Mouse (Mus musculus) kidney, adult 2 months (tissue): ENCODE measurements around the gene Cflar. TPM values are rescaled to one million over a fixed set of nuclear protein-coding genes. Genes with fewer than 3 reads are reported as not detected.

Source experiments
- DNase-seq: peaks from one replicate; pipeline ENCODE4 v3.0.0; 2021
- H3K27ac ChIP-seq: fragments of 200-500 bp; 2 replicates; pipeline ENCODE4 v1.5.1; 2012; ENCODE audit warnings: low read depth, low read length, control low read depth, inconsistent platforms; ENCODE audit not compliant: insufficient read depth
- H3K27me3 ChIP-seq: fragments of 200-500 bp; replicated peaks from 2 replicates; pipeline ENCODE4 v1.6.1; 2012; ENCODE audit warnings: mild to moderate bottlenecking, moderate library complexity, low read length, inconsistent platforms; ENCODE audit not compliant: control insufficient read depth, insufficient read depth
- H3K36me3 ChIP-seq: fragments of 200-500 bp; 2 replicates; pipeline ENCODE4 v1.6.1; 2012; ENCODE audit warnings: mild to moderate bottlenecking, moderate library complexity, low read length, inconsistent platforms; ENCODE audit not compliant: control insufficient read depth, insufficient read depth
- H3K4me1 ChIP-seq: fragments of 200-500 bp; 2 replicates; pipeline ENCODE4 v1.6.1; 2011; ENCODE audit warnings: low read length; ENCODE audit not compliant: control insufficient read depth, insufficient read depth
- H3K4me3 ChIP-seq: fragments of 200-500 bp; 2 replicates; pipeline ENCODE4 v1.5.1; 2011; ENCODE audit warnings: mild to moderate bottlenecking, low read depth, low read length, control low read depth; ENCODE audit not compliant: insufficient read depth
- CTCF ChIP-seq: fragments of 200-500 bp; conservative IDR thresholded peaks from 2 replicates; pipeline ENCODE4 v1.5.1; 2011; ENCODE audit warnings: low read depth, mild to moderate bottlenecking, control low read depth, low read length, moderate library complexity, mixed read lengths; ENCODE audit not compliant: insufficient read depth, insufficient read length
- POLR2A ChIP-seq: fragments of 200-500 bp; IDR thresholded peaks from one replicate; pipeline ENCODE4 v1.6.1; 2011; ENCODE audit warnings: low read depth, low read length, control low read depth
- WGBS: fragments of 180-500 bp; shearing (Covaris S2); methylation state at CpG from one replicate; pipeline ENCODE4 v1.1.7; 2018; 5-methylcytosine and 5-hydroxymethylcytosine counted together
- polyA plus RNA-seq: library from polyadenylated mRNA; depleted of rRNA; stranded (reverse); fragments of >200 nt; gene quantifications from 2 replicates; pipeline ENCODE4 v1.2.3, GENCODE M21; 2012

Cflar gene
- polyA plus RNA-seq, 1 experiment, result 65.8 TPM

DNA sequence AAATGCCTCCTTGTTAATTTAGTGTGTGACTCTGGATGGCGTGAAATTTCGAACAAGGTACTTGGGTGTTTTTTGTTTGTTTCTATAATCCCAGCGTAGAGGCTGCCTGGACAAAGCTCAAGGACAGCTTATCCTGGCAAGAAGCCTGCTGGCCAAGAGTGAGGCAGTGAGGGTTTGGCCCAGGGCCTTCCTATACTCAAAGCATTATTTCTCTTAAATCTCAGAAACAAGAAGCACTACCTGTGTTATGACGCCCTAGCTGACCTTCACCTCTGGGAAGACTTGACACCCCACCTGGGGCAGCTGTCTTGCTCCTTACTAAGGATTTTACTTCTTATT is 2.6 kb downstream of the Cflar start:
- Histone ChIP-seq H3K27me3 (no peaks in the 10 kb centered on the region), H3K27ac (peak overlapping the region; percentile 100), H3K36me3 (peaks cover 15% of the 10 kb centered on the region; the same call in 1 of the 2 replicates), H3K4me3 (peak overlapping the region; percentile 94), H3K4me1 (peaks cover 18% of the 10 kb centered on the region)
- WGBS, result under 1% methylated on average over 4 of the region's 4 CpGs
- TF ChIP-seq CTCF (no peak), POLR2A (no peak)
- peak; percentile 87 for DNase-seq

DNA sequence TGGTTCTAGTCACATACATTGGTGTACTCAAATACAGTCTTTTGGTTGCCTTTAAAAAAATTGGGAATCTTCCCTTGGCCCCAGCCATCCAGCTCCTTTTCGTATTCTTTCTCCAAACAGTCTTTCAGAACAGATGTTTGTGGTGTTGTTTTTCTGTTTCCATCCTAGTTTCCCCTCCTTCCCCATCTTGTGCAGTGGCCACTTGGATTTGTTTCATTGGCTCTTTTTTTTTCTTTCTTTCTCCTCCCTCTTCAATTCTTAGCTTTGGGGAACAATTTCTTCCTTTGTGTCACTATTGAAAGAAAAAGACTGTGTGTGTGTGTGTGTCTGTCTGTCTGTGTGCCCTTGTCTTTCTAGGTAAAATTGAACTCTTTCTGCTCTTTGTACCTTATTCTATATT is 3.1 kb downstream of the Cflar start:
- H3K27ac ChIP-seq, result peak overlapping the region; percentile 100
- TF ChIP-seq POLR2A, result no peak
- no peak for TF ChIP-seq CTCF
- H3K36me3 ChIP-seq, result peaks cover 15% of the 10 kb centered on the region; the same call in 1 of the 2 replicates
- H3K4me1 ChIP-seq, result peaks cover 18% of the 10 kb centered on the region
- no peak for DNase-seq
- peak overlapping the region; percentile 94 for H3K4me3 ChIP-seq
- H3K27me3 ChIP-seq, result no peaks in the 10 kb centered on the region
- WGBS, result 4% methylated on average over 1 of the region's 1 CpGs

DNA sequence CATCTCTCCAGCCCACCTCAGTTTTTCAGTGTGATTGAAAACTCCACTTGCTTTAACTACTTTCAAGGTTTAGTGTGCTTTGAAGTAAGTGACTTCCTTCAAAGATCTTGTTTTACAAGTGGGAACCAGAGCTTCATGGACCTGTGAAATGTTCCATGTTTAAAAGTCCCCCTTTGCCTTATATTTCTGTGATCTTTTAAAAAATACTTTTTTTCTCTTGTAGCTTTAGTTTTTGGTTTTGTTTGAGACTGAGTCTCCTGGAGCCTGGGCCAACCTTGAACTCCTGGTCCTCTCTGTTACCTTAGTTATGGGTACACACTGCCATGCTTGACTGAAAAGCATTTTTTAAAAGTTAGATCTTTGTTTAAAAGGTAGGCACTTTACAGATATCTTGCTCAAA is 4.2 kb downstream of the Cflar start:
- Histone ChIP-seq H3K27me3 (no peaks in the 10 kb centered on the region), H3K4me3 (no peak overlapping the region), H3K36me3 (peaks cover 15% of the 10 kb centered on the region; the same call in 1 of the 2 replicates), H3K27ac (peak overlapping the region; percentile 100), H3K4me1 (peaks cover 18% of the 10 kb centered on the region)
- DNase-seq, result no peak
- TF ChIP-seq POLR2A, result no peak
- TF ChIP-seq CTCF, result no peak

DNA sequence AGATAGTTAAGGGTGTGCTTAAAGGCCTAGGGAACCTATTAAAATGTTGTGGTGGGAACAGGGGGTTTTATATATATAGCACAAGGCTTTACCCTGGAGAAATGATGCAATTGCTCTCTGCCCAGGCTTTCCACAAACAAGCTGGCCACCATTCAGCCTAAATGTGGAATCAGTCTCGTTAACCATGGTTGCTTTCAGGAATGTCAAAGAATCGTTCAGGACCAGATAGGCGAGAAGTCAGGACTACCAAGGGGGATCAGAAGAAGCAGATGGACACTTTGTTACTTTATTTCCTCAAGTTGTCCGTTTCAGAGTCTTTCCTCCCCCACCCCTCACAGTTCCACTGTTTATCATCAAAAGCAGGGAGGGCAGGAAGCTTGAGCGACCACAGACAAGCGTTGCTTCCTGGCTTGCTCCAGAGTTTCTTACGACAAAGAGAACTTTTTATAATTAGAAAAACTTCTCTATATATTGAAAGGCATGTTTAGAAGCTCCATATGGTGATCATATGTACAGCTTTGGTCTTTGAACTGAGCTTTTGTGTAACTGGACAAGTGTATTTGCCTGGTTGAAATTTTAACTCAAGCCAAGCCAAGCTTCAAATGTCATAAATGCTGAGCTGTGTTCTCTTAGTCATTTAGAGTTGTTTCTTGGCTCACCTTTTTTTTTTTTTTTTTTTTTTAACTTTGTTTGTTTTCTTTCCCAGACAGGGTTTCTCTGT is 5.0 kb downstream of the Cflar start:
- H3K4me1 ChIP-seq, result peaks cover 18% of the 10 kb centered on the region
- TF ChIP-seq POLR2A, result no peak
- no peak for TF ChIP-seq CTCF
- peak overlapping the region; percentile 8; the same call in 1 of the 2 replicates for H3K4me3 ChIP-seq
- no peaks in the 10 kb centered on the region for H3K27me3 ChIP-seq
- 7% methylated on average over 7 of the region's 7 CpGs for WGBS
- H3K36me3 ChIP-seq, result peaks cover 15% of the 10 kb centered on the region; the same call in 1 of the 2 replicates
- H3K27ac ChIP-seq, result peak overlapping the region; percentile 100
- DNase-seq, result peak; percentile 76

DNA sequence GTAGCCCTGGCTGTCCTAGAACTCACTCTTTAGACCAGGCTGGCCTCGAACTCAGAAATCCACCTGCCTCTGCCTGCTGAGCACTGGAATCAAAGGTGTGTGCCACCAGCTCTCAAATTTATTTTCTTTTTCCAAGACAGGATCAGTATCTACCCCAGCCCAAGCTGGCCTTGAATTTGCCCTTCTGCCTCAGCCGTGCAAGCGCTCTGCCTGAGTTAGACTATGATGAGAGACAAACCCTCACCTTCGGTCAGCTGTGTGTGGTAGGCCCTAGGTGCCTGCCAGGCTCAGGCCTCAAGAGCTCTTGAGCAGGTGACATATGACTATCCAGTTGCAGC is 5.5 kb downstream of the Cflar start:
- Histone ChIP-seq H3K36me3 (peaks cover 15% of the 10 kb centered on the region; the same call in 1 of the 2 replicates), H3K27ac (peak overlapping the region; percentile 43)

GRCm38 (mm10) chr1:58717589-58718270 is 6.4 kb downstream of the Cflar start:
- no peak for TF ChIP-seq CTCF
- TF ChIP-seq POLR2A, result no peak
- 63% methylated on average over 8 of the region's 8 CpGs for WGBS
- H3K4me1 ChIP-seq, result peaks cover 24% of the 10 kb centered on the region
- DNase-seq, result no peak
- H3K27me3 ChIP-seq, result no peaks in the 10 kb centered on the region
- H3K27ac ChIP-seq, result no peak overlapping the region
- H3K36me3 ChIP-seq, result peaks cover 15% of the 10 kb centered on the region; the same call in 1 of the 2 replicates
- H3K4me3 ChIP-seq, result no peak overlapping the region

More for the DNA sequence above, 5.5 kb downstream of the Cflar start:
- Histone ChIP-seq H3K4me3 (no peak overlapping the region), H3K4me1 (peaks cover 18% of the 10 kb centered on the region), H3K27me3 (no peaks in the 10 kb centered on the region)
- TF ChIP-seq POLR2A (no peak), CTCF (no peak)
- WGBS, result 65% methylated on average over 4 of the region's 4 CpGs
- no peak for DNase-seq

- 60% methylated on average over 7 of the region's 7 CpGs for WGBS
- H3K4me3 ChIP-seq, result no peak overlapping the region
- H3K4me1 ChIP-seq, result peaks cover 33% of the 10 kb centered on the region
- H3K27me3 ChIP-seq, result no peaks in the 10 kb centered on the region
- no peak overlapping the region for H3K27ac ChIP-seq
- TF ChIP-seq CTCF (no peak), POLR2A (no peak)
- no peak for DNase-seq
- H3K36me3 ChIP-seq, result peaks cover 11% of the 10 kb centered on the region; the same call in 1 of the 2 replicates
Observed at GRCm38 (mm10) chr1:58719356-58719945, 8.1 kb downstream of the Cflar start.
